Mouse (Mus musculus) CD4-positive, CD25-positive, alpha-beta regulatory T cell, adult 2 months (primary cell): ENCODE results near the gene Dyrk3.
"Not testable (repeated sequence)": the region's sequence is repeated elsewhere in the genome, so short reads cannot be mapped to it uniquely, and the experiment has no call there.

ENCODE experiments used
- DNase-seq: peaks from one replicate; pipeline ENCODE4 v3.0.0-alpha.2; 2012; ENCODE audit warnings: low read depth, low spot score

The Dyrk3 gene

GRCm38 (mm10) chr1:131155456-131155855, 17.3 kb upstream of the Dyrk3 start:
- DNase-seq = peak; percentile 81

DNA sequence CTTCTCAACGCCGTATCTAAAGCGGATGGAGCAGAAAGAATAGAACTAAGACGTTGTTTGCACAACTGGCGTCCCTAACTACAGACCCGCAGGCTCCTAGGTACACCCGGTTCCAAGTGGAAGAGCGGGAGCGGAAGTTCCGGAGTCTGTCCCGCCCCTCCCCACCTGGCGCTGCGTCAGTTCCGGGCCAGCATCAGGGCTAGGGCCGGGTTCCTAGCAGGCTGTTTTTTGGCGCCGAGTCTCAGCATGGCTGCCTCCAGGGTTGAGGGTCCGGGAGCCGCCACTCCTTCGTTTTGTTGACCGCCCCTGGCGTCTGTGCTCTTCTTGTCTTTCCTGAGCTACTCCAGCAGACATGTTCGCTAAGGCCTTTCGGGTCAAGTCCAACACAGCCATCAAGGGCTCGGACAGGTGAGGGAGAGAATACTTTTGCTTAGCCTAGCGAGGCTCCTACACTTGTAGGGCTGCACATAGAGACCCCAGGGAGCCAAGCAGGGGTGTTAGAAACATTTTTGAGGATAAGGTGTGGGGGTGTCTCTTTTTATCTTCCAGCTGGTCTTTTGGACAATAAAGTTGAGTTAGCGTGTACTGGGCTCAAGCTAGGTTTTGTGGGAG, 15.0 kb upstream of the Dyrk3 start, which contains the start of gene Eif2d:
Eif2d (plus strand) TSS at position 164 of the 612 bp plus-strand sequence.
- peak; percentile 92 for DNase-seq

DNA sequence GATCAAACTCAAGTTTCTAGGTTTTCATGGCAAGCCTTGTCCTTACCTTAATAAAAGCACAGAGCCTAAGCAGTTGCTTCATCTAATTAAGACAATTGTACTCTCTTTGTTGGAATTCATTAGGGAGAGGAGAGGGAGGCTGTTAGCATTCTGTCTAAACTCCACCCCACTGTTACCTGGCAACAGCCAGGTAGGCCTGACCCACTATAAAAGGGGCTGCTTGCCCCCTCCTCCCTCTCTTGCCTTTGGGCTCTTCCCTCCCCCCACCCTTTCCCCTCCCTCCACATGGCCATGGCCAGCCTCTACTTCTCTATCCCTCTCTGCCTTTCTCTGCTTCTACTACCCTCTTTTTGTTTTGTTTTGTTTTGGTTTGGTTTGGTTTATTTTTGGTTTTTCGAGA, 11.4 kb upstream of the Dyrk3 start:
- DNase-seq = no peak

DNA sequence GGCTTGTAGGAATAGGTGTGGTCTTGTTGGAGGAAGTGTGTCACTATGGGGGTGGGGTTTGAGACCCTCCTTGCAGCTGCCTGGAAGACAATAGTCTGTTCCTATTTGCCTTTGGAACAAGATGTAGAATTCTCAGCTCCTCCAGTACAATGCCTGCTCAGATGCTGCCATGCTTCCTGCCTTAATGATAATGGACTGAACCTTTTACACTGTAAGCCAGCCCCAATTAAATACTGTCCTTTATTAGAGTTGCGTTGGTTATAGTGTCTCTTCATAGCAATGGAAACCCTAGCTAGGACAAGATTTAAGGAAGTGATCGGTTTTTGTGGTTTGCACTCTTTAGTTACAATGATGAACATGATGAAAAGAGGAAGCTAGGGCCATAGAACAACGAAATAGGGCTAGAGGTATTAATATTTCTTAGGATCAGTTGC, 8.1 kb upstream of the Dyrk3 start:
- no peak for DNase-seq

GRCm38 (mm10) chr1:131145222-131145621, 7.1 kb upstream of the Dyrk3 start:
- not testable (repeated sequence) for DNase-seq

GRCm38 (mm10) chr1:131142472-131142871, 4.3 kb upstream of the Dyrk3 start:
- no peak for DNase-seq

- no peak for DNase-seq
These were observed 3.3 kb upstream of the Dyrk3 start for GRCm38 (mm10) chr1:131141449-131141848.

- DNase-seq = peak; percentile 35
These were observed 1.3 kb upstream of the Dyrk3 start for GRCm38 (mm10) chr1:131139102-131140095.

- no peak for DNase-seq
These were observed 422 bp downstream of the Dyrk3 start for GRCm38 (mm10) chr1:131137717-131138118.

DNA sequence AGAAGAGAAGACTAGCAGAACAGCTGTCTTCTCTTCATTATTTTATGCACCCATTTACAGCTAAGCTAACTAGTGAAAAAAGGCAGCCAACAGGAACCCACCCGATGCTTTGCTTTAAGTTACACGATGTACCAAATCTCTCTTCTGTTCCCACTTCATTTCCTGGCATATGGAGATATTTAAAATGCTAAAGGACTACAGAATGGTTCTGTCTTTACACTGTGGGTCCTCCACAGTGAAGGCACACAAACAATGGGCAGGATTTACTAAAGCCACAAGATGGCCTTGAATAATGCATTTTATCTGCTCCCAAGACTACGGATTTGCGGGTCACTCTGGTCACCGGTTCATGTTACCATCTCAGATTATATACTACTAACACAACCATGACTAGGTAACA, 1.0 kb downstream of the Dyrk3 start:
- DNase-seq = no peak

GRCm38 (mm10) chr1:131135960-131136629, 2.0 kb downstream of the Dyrk3 start:
- DNase-seq = no peak

DNA sequence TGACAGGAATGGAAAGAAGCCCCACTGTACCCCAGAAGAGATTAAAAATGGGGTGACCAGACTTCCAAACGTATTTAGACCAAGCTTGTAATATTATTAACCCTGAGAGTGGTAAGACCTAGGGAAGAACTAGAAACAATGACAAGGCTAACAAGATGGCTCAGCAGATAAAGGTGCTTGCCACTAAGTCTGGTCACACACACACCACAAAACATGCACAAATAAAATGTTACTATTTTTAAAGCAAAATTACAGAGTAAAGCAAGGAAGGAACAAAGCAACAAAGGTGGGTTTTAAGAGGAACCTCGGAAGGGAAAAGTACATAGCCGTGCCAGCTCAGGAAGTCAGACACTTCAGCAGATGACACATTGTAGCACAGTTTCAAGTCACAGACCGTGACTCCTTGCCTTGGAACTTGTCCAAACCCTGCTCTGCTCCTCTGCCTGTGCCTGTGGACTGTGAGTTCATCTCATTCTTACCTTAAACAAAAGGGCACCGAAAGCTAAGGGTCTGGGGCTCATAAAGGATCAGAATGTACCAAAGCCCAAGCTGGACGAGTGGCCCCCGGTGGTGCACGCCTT, 3.1 kb downstream of the Dyrk3 start:
- no peak for DNase-seq

- no peak for DNase-seq
These were observed 3.9 kb downstream of the Dyrk3 start for GRCm38 (mm10) chr1:131134231-131134630.

DNA sequence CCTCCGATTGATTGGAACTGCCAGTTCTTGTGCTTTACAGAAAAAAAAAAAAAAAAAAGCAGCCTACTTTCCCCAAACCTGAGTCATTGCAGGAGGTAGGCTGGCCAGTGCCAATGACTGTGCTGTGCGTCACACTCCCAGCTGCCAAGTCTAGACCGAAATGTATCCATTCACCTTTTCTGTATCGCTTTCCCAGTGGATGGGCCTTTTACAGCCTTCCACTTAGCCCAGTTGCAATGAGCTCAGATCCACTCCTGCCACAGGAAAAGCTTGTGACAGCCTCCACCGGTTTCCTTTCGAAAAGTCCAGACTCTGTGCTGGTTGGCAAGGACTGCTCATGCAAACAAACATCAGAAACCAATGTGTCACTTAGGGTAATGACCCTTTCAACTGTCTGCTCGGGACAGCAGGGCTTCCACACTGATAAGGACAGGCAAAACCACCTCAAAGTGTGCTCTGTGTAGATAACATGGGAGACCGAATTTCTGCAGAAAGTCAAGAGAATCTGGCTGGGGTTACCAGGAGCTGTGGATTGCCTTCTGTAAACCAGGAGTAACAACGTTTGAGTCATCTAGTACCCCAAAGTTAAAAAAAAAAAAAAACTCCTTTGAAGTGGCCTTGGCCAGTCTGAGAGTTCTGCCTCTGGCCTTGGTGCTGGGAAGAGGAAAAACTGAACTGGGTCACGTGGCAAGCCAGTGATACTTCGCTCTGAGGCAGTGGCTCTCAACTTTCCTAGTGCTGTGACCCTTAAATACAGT, 12.0 kb downstream of the Dyrk3 start:
- DNase-seq = no peak

- DNase-seq = no peak
These were observed 14.4 kb downstream of the Dyrk3 start for GRCm38 (mm10) chr1:131123522-131124265.

- peak; percentile 67 for DNase-seq
These were observed 16.2 kb downstream of the Dyrk3 start for GRCm38 (mm10) chr1:131121987-131122386.

- DNase-seq = peak; percentile 76
These were observed 19.1 kb downstream of the Dyrk3 start for GRCm38 (mm10) chr1:131119026-131119425.

GRCm38 (mm10) chr1:131118530-131118929, 19.6 kb downstream of the Dyrk3 start:
- no peak for DNase-seq

DNA sequence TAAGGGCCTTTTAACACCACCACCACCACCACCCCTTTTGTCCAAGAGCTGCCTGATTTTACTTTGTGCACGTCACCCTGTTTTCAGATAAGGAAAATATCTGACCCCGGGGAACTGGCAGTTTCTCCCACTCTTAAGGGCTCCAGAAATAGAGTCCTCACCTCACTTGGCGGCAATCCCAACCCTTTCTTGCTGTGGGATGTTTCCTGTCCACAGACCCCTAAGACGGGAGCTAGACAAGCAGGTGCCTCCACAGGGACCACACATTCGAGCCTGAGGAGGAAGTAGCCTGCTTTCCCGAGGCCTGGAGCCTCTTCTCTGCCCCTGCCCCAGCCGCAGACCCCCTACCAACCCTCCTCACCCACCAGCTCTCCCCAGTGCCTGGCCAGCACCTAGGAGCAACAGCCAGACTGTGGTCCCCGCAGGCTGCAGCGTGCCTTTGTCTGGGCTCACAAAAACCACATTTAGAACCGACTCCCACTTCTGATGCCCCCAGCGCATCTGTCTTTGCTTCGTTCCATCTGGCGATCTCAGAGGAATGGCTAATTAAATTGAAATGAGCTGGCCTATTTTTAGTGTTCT, 21.6 kb downstream of the Dyrk3 start:
- no peak for DNase-seq

GRCm38 (mm10) chr1:131115932-131116331, 22.2 kb downstream of the Dyrk3 start:
- DNase-seq = peak; percentile 92
